Mouse (Mus musculus) megakaryocyte, embryonic 14.5 days (primary cell): ENCODE measurements around the gene Vps41.

Source experiments
- FLI1 ChIP-seq: IDR thresholded peaks from 2 replicates; pipeline ENCODE4 v1.6.1; 2012; ENCODE audit warnings: low read length, inconsistent platforms, mixed read lengths
- GATA1 ChIP-seq: IDR thresholded peaks from 3 replicates; pipeline ENCODE4 v1.6.1; 2012; ENCODE audit warnings: mixed read lengths, low read length, inconsistent platforms, borderline replicate concordance

DNA sequence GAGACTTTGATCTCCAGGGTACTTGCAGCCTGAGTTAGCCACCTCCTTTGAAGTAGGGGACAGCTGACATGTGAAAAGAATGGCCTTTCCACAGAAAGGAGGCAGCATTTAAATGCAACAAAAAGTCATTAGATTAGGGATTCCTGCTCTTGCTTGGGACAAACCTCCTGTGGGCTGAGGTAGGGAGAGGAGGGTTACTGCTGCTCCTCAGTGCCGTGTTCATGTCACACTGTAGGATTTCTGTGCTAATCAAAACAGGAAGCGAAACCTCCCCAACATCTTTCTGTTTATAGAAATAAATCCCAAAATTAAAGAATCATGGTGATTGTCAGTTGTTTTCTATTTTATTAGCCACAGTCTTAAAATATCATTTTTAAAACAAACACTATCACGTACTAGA, 77.4 kb downstream of the Vps41 start:
- TF ChIP-seq GATA1 = no peak
- TF ChIP-seq FLI1 = no peak
